18 mouse cellular contexts compared by ENCODE assay signal in genomic region chr9:32049546-32049945, GRCm38 (mm10).
"Had no signal": no experiment of that assay in that cellular context is flagged by ENCODE, and none has a peak within 500 bp of the region (broad histone marks: within the 10 kb centered on the region; RNA-seq: fewer than 3 reads in every experiment).

No protein-coding gene starts in this region.

- H3K4me2 ChIP-seq: hindbrain, embryonic 15.5 days; liver, embryonic 12.5 days; liver, embryonic 15.5 days; lung, embryonic 15.5 days; midbrain, embryonic 13.5 days; neural tube, embryonic 13.5 days; stomach, embryonic 15.5 days had no signal

- H3K36me3 ChIP-seq: hindbrain, embryonic 15.5 days; liver, embryonic 12.5 days; liver, embryonic 15.5 days; lung, embryonic 15.5 days; midbrain, embryonic 10.5 days; midbrain, embryonic 13.5 days; neural tube, embryonic 13.5 days; stomach, embryonic 15.5 days had no signal

- H3K27ac ChIP-seq: hindbrain, embryonic 15.5 days; left cerebral cortex, adult 2 months; liver, embryonic 12.5 days; liver, embryonic 15.5 days; lung, embryonic 15.5 days; midbrain, embryonic 10.5 days; midbrain, embryonic 13.5 days; neural tube, embryonic 13.5 days; stomach, embryonic 15.5 days had no signal

- H3K4me3 ChIP-seq: hindbrain, embryonic 15.5 days; left cerebral cortex, adult 2 months; liver, embryonic 12.5 days; liver, embryonic 15.5 days; lung, embryonic 15.5 days; megakaryocyte, embryonic 14.5 days; midbrain, embryonic 10.5 days; midbrain, embryonic 13.5 days; myocyte; neural tube, embryonic 13.5 days; stomach, embryonic 15.5 days had no signal

- H3K4me1 ChIP-seq: liver, embryonic 12.5 days; liver, embryonic 15.5 days; megakaryocyte, embryonic 14.5 days had no signal

- ATAC-seq: liver, embryonic 12.5 days; midbrain, embryonic 13.5 days; midbrain, embryonic 16.5 days had no signal

- H3K9me3 ChIP-seq: hindbrain, embryonic 15.5 days; liver, embryonic 12.5 days; liver, embryonic 15.5 days; lung, embryonic 15.5 days; megakaryocyte, embryonic 14.5 days; midbrain, embryonic 10.5 days; midbrain, embryonic 13.5 days; neural tube, embryonic 13.5 days; stomach, embryonic 15.5 days had no signal

- H3K9ac ChIP-seq: hindbrain, embryonic 15.5 days; liver, embryonic 12.5 days; liver, embryonic 15.5 days; lung, embryonic 15.5 days; midbrain, embryonic 13.5 days; neural tube, embryonic 13.5 days; stomach, embryonic 15.5 days had no signal

- H3K27me3 ChIP-seq: hindbrain, embryonic 15.5 days; liver, embryonic 12.5 days; liver, embryonic 15.5 days; lung, embryonic 15.5 days; megakaryocyte, embryonic 14.5 days; midbrain, embryonic 13.5 days; neural tube, embryonic 13.5 days; stomach, embryonic 15.5 days had no signal

- DNase-seq: layer of hippocampus, postnatal 36 days; lung, adult 18-20 months; lung, postnatal 10 days; lung, postnatal 36 days; right cerebral cortex, postnatal 4 days; thymus, postnatal 25 days had no signal
